Mouse (Mus musculus) G1E (cell line): ENCODE measurements around the gene C1galt1c1.

Experiments
- CTCF ChIP-seq: IDR thresholded peaks from 2 replicates; pipeline ENCODE4 v1.5.1; 2012; ENCODE audit warnings: low read depth, low read length, inconsistent platforms, mixed read lengths
- GATA1 ChIP-seq: IDR thresholded peaks from 2 replicates; pipeline ENCODE4 v1.6.1; 2012; ENCODE audit warnings: borderline replicate concordance, low read length, inconsistent platforms, mixed read lengths
- GATA2 ChIP-seq: IDR thresholded peaks from 2 replicates; pipeline ENCODE4 v1.6.1; 2012; ENCODE audit warnings: low read depth, low read length, inconsistent platforms, borderline replicate concordance
- POLR2AphosphoS5 ChIP-seq: IDR thresholded peaks from 2 replicates; pipeline ENCODE4 v1.6.1; 2012; ENCODE audit warnings: low read depth, low read length, inconsistent platforms; ENCODE audit not compliant: insufficient replicate concordance
- TAL1 ChIP-seq: conservative IDR thresholded peaks from 2 replicates; pipeline ENCODE4 v1.6.1; 2012; ENCODE audit warnings: low read depth, low read length, inconsistent platforms, mixed read lengths

GRCm38 (mm10) chrX:38635638-38635931, 698 bp upstream of the C1galt1c1 start:
- no peak for TF ChIP-seq CTCF
- no peak for TF ChIP-seq POLR2AphosphoS5
- no peak for TF ChIP-seq GATA1
- TF ChIP-seq TAL1: no peak
- TF ChIP-seq GATA2: no peak
